Mouse (Mus musculus) MEL (cell line): Measurements from ENCODE around the gene Sacs. TPM values are rescaled to one million over a fixed set of nuclear protein-coding genes. Genes with fewer than 3 reads are reported as not detected.
A peak's percentile ranks its signal among the peaks of the same experiment; 100 is the strongest.

Experiments used
- DNase-seq: peaks from one replicate; pipeline ENCODE4 v3.0.0; 2011; ENCODE audit warnings: low read depth, low spot score
- H3K27ac ChIP-seq: 2 replicates; pipeline ENCODE4 v1.5.1; 2012; ENCODE audit warnings: low read depth, mild to moderate bottlenecking, control low read depth, low read length, moderate library complexity; ENCODE audit not compliant: control insufficient read depth
- H3K27me3 ChIP-seq, 2 experiments: fragments of 150-350 bp in 1 of 2; sonication (generic) in 1 of 2; 2 replicates each; pipeline ENCODE4 v1.6.1; 2012; ENCODE audit warnings: low read length in 2 of 2, mild to moderate bottlenecking in 2 of 2, improper control_type of control experiment in 1 of 2, moderate library complexity in 1 of 2; ENCODE audit not compliant: insufficient read depth in 2 of 2, control insufficient read depth in 1 of 2
- H3K36me3 ChIP-seq, 2 experiments: 2 replicates each; pipeline ENCODE4 v1.6.1; 2012 to 2014; ENCODE audit warnings: low read length in 2 of 2, improper control_type of control experiment in 1 of 2, inconsistent platforms in 1 of 2, mild to moderate bottlenecking in 1 of 2; ENCODE audit not compliant: insufficient read depth in 2 of 2, control insufficient read depth in 1 of 2
- H3K4me1 ChIP-seq, 2 experiments: fragments of 150-350 bp in 1 of 2; sonication (generic) in 1 of 2; 2 replicates each; pipeline ENCODE4 v1.6.1; 2012; ENCODE audit warnings: low read length in 2 of 2, improper control_type of control experiment in 1 of 2, mild to moderate bottlenecking in 1 of 2; ENCODE audit not compliant: insufficient read depth in 2 of 2, control insufficient read depth in 1 of 2
- H3K4me3 ChIP-seq, 2 experiments: fragments of 150-350 bp in 1 of 2; sonication (generic) in 1 of 2; 2 replicates each; pipeline ENCODE4 v1.5.1; 2012; ENCODE audit warnings: low read depth in 2 of 2, low read length in 2 of 2, mild to moderate bottlenecking in 2 of 2, moderate library complexity in 2 of 2, control low read depth in 1 of 2, improper control_type of control experiment in 1 of 2; ENCODE audit not compliant: control insufficient read depth in 1 of 2, insufficient read depth in 1 of 2
- H3K79me2 ChIP-seq: 2 replicates; pipeline ENCODE4 v1.6.1; 2012; ENCODE audit warnings: mild to moderate bottlenecking, low read length, moderate library complexity; ENCODE audit not compliant: control insufficient read depth, poor library complexity, insufficient read depth
- H3K9ac ChIP-seq: 2 replicates; pipeline ENCODE4 v1.6.1; 2012; ENCODE audit warnings: low read depth, mild to moderate bottlenecking, control low read depth, low read length, moderate library complexity; ENCODE audit not compliant: control insufficient read depth, poor library complexity, severe bottlenecking
- H3K9me3 ChIP-seq: fragments of 150-350 bp; sonication (generic); replicated peaks from 2 replicates; pipeline ENCODE4 v1.6.1; 2012; ENCODE audit warnings: mild to moderate bottlenecking, low read length, improper control_type of control experiment, moderate library complexity; ENCODE audit not compliant: insufficient read depth
- BHLHE40 ChIP-seq: IDR thresholded peaks from 2 replicates; pipeline ENCODE4 v1.6.1; 2012; ENCODE audit warnings: low read depth, mild to moderate bottlenecking, inconsistent platforms, low read length, improper control_type of control experiment, borderline replicate concordance
- CHD1 ChIP-seq: IDR thresholded peaks from 2 replicates; pipeline ENCODE4 v1.6.1; 2012; ENCODE audit warnings: low read depth, mild to moderate bottlenecking, inconsistent platforms, low read length, improper control_type of control experiment
- CTCF ChIP-seq, 3 experiments: IDR thresholded peaks in 2 of 3; conservative IDR thresholded peaks in 1 of 3; 2 replicates each; pipeline ENCODE4 v1.5.1; 2011 to 2012; ENCODE audit warnings: low read length in 3 of 3, low read depth in 2 of 3, mild to moderate bottlenecking in 2 of 3, improper control_type of control experiment in 1 of 3, inconsistent platforms in 1 of 3, mixed read lengths in 1 of 3, moderate library complexity in 1 of 3; ENCODE audit not compliant: control insufficient read depth in 1 of 3, insufficient read depth in 1 of 3, poor library complexity in 1 of 3, severe bottlenecking in 1 of 3
- ELF1 ChIP-seq: IDR thresholded peaks from 2 replicates; pipeline ENCODE4 v1.6.1; 2014; ENCODE audit warnings: low read depth, mild to moderate bottlenecking, inconsistent platforms, low read length, improper control_type of control experiment, moderate library complexity
- EP300 ChIP-seq, 2 experiments: IDR thresholded peaks; 2 replicates each; pipeline ENCODE4 v1.6.1; 2011; ENCODE audit warnings: improper control_type of control experiment in 2 of 2, low read length in 2 of 2, low read depth in 1 of 2, mild to moderate bottlenecking in 1 of 2
- ETS1 ChIP-seq: IDR thresholded peaks from 2 replicates; pipeline ENCODE4 v1.6.1; 2012; ENCODE audit warnings: low read depth, mild to moderate bottlenecking, inconsistent platforms, low read length, improper control_type of control experiment, moderate library complexity
- GATA1 ChIP-seq: IDR thresholded peaks from 2 replicates; pipeline ENCODE4 v1.6.1; 2011; ENCODE audit warnings: low read depth, low read length, improper control_type of control experiment
- HCFC1 ChIP-seq: IDR thresholded peaks from 2 replicates; pipeline ENCODE4 v1.6.1; 2012; ENCODE audit warnings: low read depth, mild to moderate bottlenecking, inconsistent platforms, low read length, improper control_type of control experiment, moderate library complexity
- KAT2A ChIP-seq: conservative IDR thresholded peaks from 2 replicates; pipeline ENCODE4 v1.6.1; 2012; ENCODE audit warnings: low read depth, low read length, improper control_type of control experiment, inconsistent platforms
- MAX ChIP-seq: IDR thresholded peaks from 2 replicates; pipeline ENCODE4 v1.6.1; 2011; ENCODE audit warnings: low read length, improper control_type of control experiment
- MAZ ChIP-seq: IDR thresholded peaks from 2 replicates; pipeline ENCODE4 v1.6.1; 2012; ENCODE audit warnings: low read depth, mild to moderate bottlenecking, inconsistent platforms, low read length, improper control_type of control experiment
- MXI1 ChIP-seq: IDR thresholded peaks from 2 replicates; pipeline ENCODE4 v1.6.1; 2011; ENCODE audit warnings: mild to moderate bottlenecking, low read depth, low read length, improper control_type of control experiment
- MYC ChIP-seq: IDR thresholded peaks from 2 replicates; pipeline ENCODE4 v1.6.1; 2011; ENCODE audit warnings: low read depth, mild to moderate bottlenecking, low read length, improper control_type of control experiment, moderate library complexity
- NELFE ChIP-seq: IDR thresholded peaks from 2 replicates; pipeline ENCODE4 v1.6.1; 2011; ENCODE audit warnings: low read depth, low read length, improper control_type of control experiment
- NRF1 ChIP-seq: IDR thresholded peaks from 2 replicates; pipeline ENCODE4 v1.6.1; 2014; ENCODE audit warnings: low read depth, mild to moderate bottlenecking, inconsistent platforms, low read length, improper control_type of control experiment, moderate library complexity; ENCODE audit not compliant: poor library complexity, insufficient read depth, severe bottlenecking
- POLR2A ChIP-seq, 2 experiments: IDR thresholded peaks; 2 replicates each; pipeline ENCODE4 v1.6.1; 2011 to 2012; ENCODE audit warnings: low read length in 2 of 2, mild to moderate bottlenecking in 2 of 2, control low read depth in 1 of 2, improper control_type of control experiment in 1 of 2, low read depth in 1 of 2, moderate library complexity in 1 of 2; ENCODE audit not compliant: control insufficient read depth in 1 of 2, insufficient read depth in 1 of 2, poor library complexity in 1 of 2
- POLR2AphosphoS2 ChIP-seq: IDR thresholded peaks from 2 replicates; pipeline ENCODE4 v1.6.1; 2011; ENCODE audit warnings: low read length, improper control_type of control experiment
- POLR2AphosphoS5 ChIP-seq: IDR thresholded peaks from 2 replicates; pipeline ENCODE4 v1.6.1; 2012; ENCODE audit warnings: low read depth, borderline replicate concordance, mild to moderate bottlenecking, inconsistent platforms, low read length, moderate library complexity, mixed read lengths
- RCOR1 ChIP-seq: IDR thresholded peaks from 2 replicates; pipeline ENCODE4 v1.6.1; 2012; ENCODE audit warnings: low read depth, mild to moderate bottlenecking, inconsistent platforms, low read length, improper control_type of control experiment
- SIN3A ChIP-seq: IDR thresholded peaks from 2 replicates; pipeline ENCODE4 v1.6.1; 2012; ENCODE audit warnings: low read length, improper control_type of control experiment, inconsistent platforms
- TBP ChIP-seq: IDR thresholded peaks from 2 replicates; pipeline ENCODE4 v1.8.0; 2011; ENCODE audit warnings: low read depth, low read length, improper control_type of control experiment
- TCF12 ChIP-seq: IDR thresholded peaks from 2 replicates; pipeline ENCODE4 v1.6.1; 2014; ENCODE audit warnings: low read depth, mild to moderate bottlenecking, inconsistent platforms, low read length, improper control_type of control experiment, moderate library complexity
- UBTF ChIP-seq: IDR thresholded peaks from 2 replicates; pipeline ENCODE4 v1.6.1; 2012; ENCODE audit warnings: low read depth, mild to moderate bottlenecking, inconsistent platforms, low read length, improper control_type of control experiment, moderate library complexity, borderline replicate concordance; ENCODE audit not compliant: insufficient read depth
- USF2 ChIP-seq, 2 experiments: IDR thresholded peaks; 2 replicates each; pipeline ENCODE4 v1.6.1; 2011 to 2012; ENCODE audit warnings: improper control_type of control experiment in 2 of 2, low read length in 2 of 2, borderline replicate concordance in 1 of 2, inconsistent platforms in 1 of 2, low read depth in 1 of 2, mild to moderate bottlenecking in 1 of 2; ENCODE audit not compliant: insufficient read depth in 1 of 2
- ZMIZ1 ChIP-seq: IDR thresholded peaks from 2 replicates; pipeline ENCODE4 v1.6.1; 2012; ENCODE audit warnings: low read depth, mild to moderate bottlenecking, inconsistent platforms, low read length, improper control_type of control experiment, moderate library complexity
- polyA plus RNA-seq, 2 experiments: library from polyadenylated mRNA; stranded (reverse) in 1 of 2; unstranded in 1 of 2; fragments of >175 nt in 1 of 2; fragments of >200 nt in 1 of 2; gene quantifications; 2 replicates each; pipeline versions ENCODE4 v1.2.1 to v1.2.4; 2012; ENCODE audit warnings: low replicate concordance in 2 of 2, low read depth in 1 of 2; ENCODE audit not compliant: insufficient read length in 2 of 2, insufficient read depth in 1 of 2, missing spikeins in 1 of 2
- total RNA-seq: library from RNA; depleted of rRNA; stranded (reverse); fragments of 300-350 nt; gene quantifications from 2 replicates; pipeline ENCODE4 v1.2.3, GENCODE M21; 2012

The Sacs gene
- total and polyA plus RNA-seq, 3 experiments: 10.9 to 32.0 (median 12.1) TPM

GRCm38 (mm10) chr14:61172548-61173158, 34.4 kb downstream of the Sacs start:
- Histone ChIP-seq H3K4me1 (peaks cover 0 to 8% of the 10 kb centered on the region in 2 experiments; a peak in 2 of 4 replicates), H3K4me3 (peak overlapping the region; percentile 70 to 88), H3K9ac (peak overlapping the region; percentile 85), H3K79me2 (peaks cover 19% of the 10 kb centered on the region), H3K27me3 (no peaks in the 10 kb centered on the region), H3K36me3 (peaks cover 0 to 13% of the 10 kb centered on the region in 2 experiments; a peak in 3 of 4 replicates), H3K27ac (peak overlapping the region; percentile 59), H3K9me3 (no peaks in the 10 kb centered on the region)
- DNase-seq: peak; percentile 99
- 0 out of 2 replicates have a peak, but pooled peaks have one; percentile 57 for TF ChIP-seq TCF12
- TF ChIP-seq NELFE: peak; percentile 78
- no peak for TF ChIP-seq RCOR1
- 0 out of 2 replicates have a peak, but pooled peaks have one; percentile 5 for TF ChIP-seq KAT2A
- peak; percentile 86 to 92; a peak in 3 of 4 replicates for TF ChIP-seq POLR2A (IDR thresholded peaks at IDR 0.05; ENCODE audit: control insufficient read depth in 1 of 2, insufficient read depth in 1 of 2, low read depth in 1 of 2, low read length in 2 of 2, poor library complexity in 1 of 2)
- TF ChIP-seq ELF1: peak; percentile 74
- TF ChIP-seq MAX: peak; percentile 71
- peak; percentile 93 for TF ChIP-seq NRF1
- TF ChIP-seq ZMIZ1: peak; percentile 73
- TF ChIP-seq TBP: peak; percentile 69; the same call in 1 of the 2 replicates
- TF ChIP-seq ETS1: 0 out of 2 replicates have a peak, but pooled peaks have one; percentile 6
- no peak for TF ChIP-seq EP300 (IDR thresholded peaks at IDR 0.05; ENCODE audit: low read depth in 1 of 2, low read length in 2 of 2)
- no peak; the same call in 1 of the 2 replicates for TF ChIP-seq MXI1
- TF ChIP-seq GATA1: peak; percentile 52
- TF ChIP-seq UBTF: 0 out of 2 replicates have a peak, but pooled peaks have one; percentile 88
- TF ChIP-seq MAZ: no peak
- 0 out of 2 replicates have a peak, but pooled peaks have one; percentile 46 for TF ChIP-seq POLR2AphosphoS2
- peak; percentile 65 for TF ChIP-seq HCFC1

- Histone ChIP-seq H3K9ac (peak overlapping the region; percentile 85), H3K79me2 (peaks cover 19% of the 10 kb centered on the region), H3K4me3 (peak overlapping the region; percentile 70 to 88), H3K9me3 (no peaks in the 10 kb centered on the region), H3K27ac (peak overlapping the region; percentile 59), H3K36me3 (peaks cover 3 to 13% of the 10 kb centered on the region in 2 experiments; a peak in 3 of 4 replicates), H3K27me3 (no peaks in the 10 kb centered on the region), H3K4me1 (peaks cover 0 to 8% of the 10 kb centered on the region in 2 experiments; a peak in 2 of 4 replicates)
- 0 out of 2 replicates have a peak, but pooled peaks have one; percentile 5 for TF ChIP-seq MAX
- no peak for TF ChIP-seq NELFE
- TF ChIP-seq USF2 (IDR thresholded peaks at IDR 0.05; ENCODE audit: borderline replicate concordance in 1 of 2, insufficient read depth in 1 of 2, low read depth in 1 of 2, low read length in 2 of 2): no peak
- TF ChIP-seq BHLHE40: no peak
- TF ChIP-seq CTCF (IDR thresholded peaks at IDR 0.05 in 2 of 3, conservative IDR thresholded peaks at IDR 0.05 in 1 of 3; ENCODE audit: control insufficient read depth in 1 of 3, insufficient read depth in 1 of 3, low read depth in 2 of 3, low read length in 3 of 3, poor library complexity in 1 of 3, severe bottlenecking in 1 of 3): 0 out of 6 replicates have a peak, but pooled peaks of 1 of the 3 experiments have one; percentile 14
- peak; percentile 2; the same call in 1 of the 2 replicates for TF ChIP-seq HCFC1
- TF ChIP-seq CHD1: peak; percentile 66; the same call in 1 of the 2 replicates
- peak; percentile 30 for TF ChIP-seq TBP
- TF ChIP-seq MXI1: peak; percentile 17
- TF ChIP-seq POLR2A (IDR thresholded peaks at IDR 0.05; ENCODE audit: control insufficient read depth in 1 of 2, insufficient read depth in 1 of 2, low read depth in 1 of 2, low read length in 2 of 2, poor library complexity in 1 of 2): peak; percentile 4 to 39; a peak in 2 of 4 replicates
- peak; percentile 77 for TF ChIP-seq SIN3A
- no peak for TF ChIP-seq MYC
- 0 out of 2 replicates have a peak, but pooled peaks have one; percentile 22 for TF ChIP-seq POLR2AphosphoS5
- DNase-seq: peak; percentile 83
Observed at GRCm38 (mm10) chr14:61173229-61173628, 35.0 kb downstream of the Sacs start.
